Mouse (Mus musculus) central nervous system, embryonic 14 days (tissue): ENCODE results near the gene Stil. TPM values are rescaled to one million over a fixed set of nuclear protein-coding genes. Genes with fewer than 3 reads are reported as not detected.

ENCODE experiments used
- polyA plus RNA-seq: library from polyadenylated mRNA; depleted of rRNA; stranded (reverse); fragments of >200 nt; gene quantifications from 2 replicates; pipeline ENCODE4 v1.2.3, GENCODE M21; 2012; rRNA removed

Gene Stil
- 8.9 and 10.5 TPM in 2 replicates for polyA plus RNA-seq

GRCm38 (mm10) chr4:114999773-115000428 is at the start of gene Stil:
Gene Stil (plus strand): TSS chr4:115000159.

DNA sequence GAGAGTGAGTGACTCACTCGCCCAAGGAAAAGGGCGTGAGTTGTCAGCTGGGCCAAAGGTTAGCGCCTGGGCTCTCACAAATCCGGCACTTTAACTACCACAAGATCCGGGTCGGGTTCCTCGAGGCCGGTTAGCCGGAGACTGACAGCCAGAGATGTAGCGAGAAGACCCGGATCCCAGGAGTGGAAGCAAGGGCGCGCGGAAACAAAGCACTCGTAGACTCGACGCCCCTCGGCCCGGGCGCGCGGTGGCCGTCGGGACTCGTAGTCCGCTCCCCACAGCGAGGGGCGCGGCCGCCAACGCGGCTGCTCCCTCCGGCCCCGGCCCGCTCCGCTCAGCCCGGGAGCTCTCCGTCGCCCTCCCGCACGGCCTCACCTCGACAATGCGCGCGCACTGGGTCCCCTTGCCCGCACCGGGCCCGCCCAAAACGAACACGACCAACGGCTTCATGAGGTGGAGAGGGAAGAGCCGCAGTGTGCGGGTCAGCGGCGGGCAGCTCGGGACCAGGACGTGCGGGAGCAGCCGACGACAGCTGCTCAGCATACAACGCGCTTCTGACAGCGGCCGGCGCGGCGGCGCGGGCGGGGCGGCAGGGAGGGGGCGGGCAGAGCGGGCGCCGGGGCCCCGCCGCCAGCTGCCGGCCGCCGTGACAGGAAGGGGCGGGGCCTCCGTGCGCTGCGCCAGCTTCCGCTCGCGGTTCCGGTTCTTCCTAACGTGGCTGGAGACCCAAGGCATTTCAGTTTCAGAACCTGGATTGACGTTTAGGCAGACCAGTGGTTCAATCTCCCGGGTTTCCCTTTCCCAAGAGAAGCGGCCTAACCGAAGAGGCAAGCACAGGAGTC is 13.1 kb upstream of the Stil start, which contains the start of gene Cmpk1:
Gene Cmpk1 (minus strand): TSS at position 651 of the 842 bp plus-strand sequence.

GRCm38 (mm10) chr4:115056371-115056920 is 56.5 kb downstream of the Stil start, which contains the start of gene Tal1:
Gene Tal1 (plus strand): TSS chr4:115056426.

GRCm38 (mm10) chr4:115088611-115089338 is 88.8 kb downstream of the Stil start, which contains the start of gene Pdzk1ip1:
Gene Pdzk1ip1 (plus strand): TSS chr4:115088708.

Other genes starting within 250 kb of the Stil start
- gene Gm12830, start 178.4 kb upstream of the Stil start, polyA plus RNA-seq, result not detected in 2 replicates
- 1.4 and 2.2 TPM in 2 replicates for gene Foxd2, start 91.3 kb upstream of the Stil start, polyA plus RNA-seq
- gene Foxe3, start 74.1 kb upstream of the Stil start, polyA plus RNA-seq, result 0.06 TPM in 1 of 2 replicates, not detected in the other
- gene Cmpk1, start 12.9 kb upstream of the Stil start, polyA plus RNA-seq, result 61.1 and 68.3 TPM in 2 replicates
- gene Tal1, start 56.3 kb downstream of the Stil start, polyA plus RNA-seq, result 16.0 and 20.9 TPM in 2 replicates
- gene Pdzk1ip1, start 88.5 kb downstream of the Stil start, polyA plus RNA-seq, result 3.7 and 5.0 TPM in 2 replicates
- gene Cyp4x1, start 134.1 kb downstream of the Stil start, polyA plus RNA-seq, result 4.3 and 4.4 TPM in 2 replicates
- not detected in 2 replicates for gene Cyp4a29, start 241.9 kb downstream of the Stil start, polyA plus RNA-seq